Mouse (Mus musculus) forebrain, embryonic 16.5 days (tissue): ENCODE measurements around the gene Apoc1. TPM values are rescaled to one million over a fixed set of nuclear protein-coding genes. Genes with fewer than 3 reads are reported as not detected.

Source experiments
- ATAC-seq: fragments of 200-750 bp; cut with Nextera tagmentation; 2 replicates; pipeline ENCODE4 v1.8.0; 2017; ENCODE audit warnings: mild to moderate bottlenecking, moderate library complexity
- H3K27ac ChIP-seq: fragments of 300-500 bp; sonication (generic); 2 replicates; pipeline ENCODE4 v1.5.1; 2014; ENCODE audit warnings: low read length, control low read depth
- H3K27me3 ChIP-seq: fragments of 300-500 bp; sonication (generic); replicated peaks from 2 replicates; pipeline ENCODE4 v1.6.1; 2014; ENCODE audit warnings: low read length; ENCODE audit not compliant: control insufficient read depth, insufficient read depth
- H3K36me3 ChIP-seq: fragments of 300-500 bp; sonication (generic); 2 replicates; pipeline ENCODE4 v1.6.1; 2014; ENCODE audit not compliant: control insufficient read depth, insufficient read depth
- H3K4me1 ChIP-seq: fragments of 300-500 bp; sonication (generic); replicated peaks from 2 replicates; pipeline ENCODE4 v1.6.1; 2014; ENCODE audit warnings: low read length; ENCODE audit not compliant: control insufficient read depth, insufficient read depth
- H3K4me2 ChIP-seq: fragments of 300-500 bp; sonication (generic); 2 replicates; pipeline ENCODE4 v1.6.1; 2014; ENCODE audit warnings: mild to moderate bottlenecking, low read length, control low read depth
- H3K4me3 ChIP-seq: fragments of 300-500 bp; sonication (generic); replicated peaks from 2 replicates; pipeline ENCODE4 v1.5.1; 2014; ENCODE audit warnings: mild to moderate bottlenecking, low read length, control low read depth
- H3K9ac ChIP-seq: fragments of 300-500 bp; sonication (generic); replicated peaks from 2 replicates; pipeline ENCODE4 v1.6.1; 2014; ENCODE audit warnings: low read depth, low read length, control low read depth
- H3K9me3 ChIP-seq: fragments of 300-500 bp; sonication (generic); 2 replicates; pipeline ENCODE4 v1.6.1; 2016; ENCODE audit warnings: low read length; ENCODE audit not compliant: control insufficient read depth
- WGBS: fragments of 180-500 bp; shearing (Covaris S2); extraction: QIAGEN DNeasy Blood & Tissue Kit; methylation state at CpG from one replicate; pipeline ENCODE4 v1.1.7; 2014; 5-methylcytosine and 5-hydroxymethylcytosine counted together
- polyA plus RNA-seq: library from polyadenylated mRNA; unstranded; fragments of >200 nt; fragmentation: Nextera tagmentation; extraction: Ambion mirVana; gene quantifications from 2 replicates; pipeline ENCODE4 v1.2.1, GENCODE M21; 2015

Apoc1 gene
- polyA plus RNA-seq, 1 experiment from 2014 or later: 0.58 TPM

- H3K27ac ChIP-seq: no peak within 1 kb of the TSS
- H3K27me3 ChIP-seq: no peaks in the 10 kb centered on the region
- peak within 1 kb of the TSS; percentile 48 for H3K9ac ChIP-seq
- WGBS: 1% methylated on average over 20 of the region's 20 CpGs
- H3K4me2 ChIP-seq: peak within 1 kb of the TSS; percentile 56
- no peaks in the 10 kb centered on the region for H3K36me3 ChIP-seq
- H3K4me3 ChIP-seq: peak within 1 kb of the TSS; percentile 37
- peak; percentile 63 for ATAC-seq
- H3K9me3 ChIP-seq: no peaks in the 10 kb centered on the region
- peaks cover 13% of the 10 kb centered on the region for H3K4me1 ChIP-seq
Observed at GRCm38 (mm10) chr7:19698907-19699826, 6.7 kb upstream of the Apoc1 start, which contains the start of gene Apoe. Gene Apoe, minus strand, starts transcription at chr7:19699188.

GRCm38 (mm10) chr7:19697949-19698906 is 5.8 kb upstream of the Apoc1 start:
- peak overlapping the region; percentile 48 for H3K9ac ChIP-seq
- peak overlapping the region; percentile 37 for H3K4me3 ChIP-seq
- no peaks in the 10 kb centered on the region for H3K9me3 ChIP-seq
- H3K27ac ChIP-seq: no peak overlapping the region
- peak overlapping the region; percentile 56 for H3K4me2 ChIP-seq
- H3K36me3 ChIP-seq: no peaks in the 10 kb centered on the region
- 0 out of 2 replicates have a peak, but pooled peaks have one; percentile 4 for ATAC-seq
- 3% methylated on average over 28 of the region's 28 CpGs for WGBS
- H3K4me1 ChIP-seq: peaks cover 14% of the 10 kb centered on the region
- no peaks in the 10 kb centered on the region for H3K27me3 ChIP-seq

DNA sequence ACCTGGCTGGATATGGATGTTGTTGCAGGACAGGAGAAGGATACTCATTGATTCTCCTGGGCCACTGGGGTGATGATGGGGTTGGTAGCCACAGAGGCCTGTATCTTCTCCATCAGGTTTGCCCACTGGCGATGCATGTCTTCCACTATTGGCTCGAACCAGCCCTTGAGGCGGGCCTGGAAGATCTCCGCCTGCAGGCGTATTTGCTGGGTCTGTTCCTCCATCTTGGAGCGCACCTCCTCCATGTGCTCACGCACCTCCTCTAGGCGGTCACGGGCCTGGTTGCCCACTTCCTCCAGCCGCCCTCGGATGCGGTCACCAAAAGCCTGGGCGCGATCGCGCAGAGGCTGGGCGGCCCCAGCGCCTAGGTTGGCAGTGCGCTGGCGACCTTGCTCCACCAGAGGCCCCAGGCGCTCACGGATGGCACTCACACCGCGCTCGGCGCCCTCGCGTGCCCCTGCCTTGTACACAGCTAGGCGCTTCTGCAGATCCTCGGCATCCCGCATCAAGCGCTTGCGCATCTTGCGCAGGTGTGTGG is 3.9 kb upstream of the Apoc1 start:
- no peak for ATAC-seq
- H3K27ac ChIP-seq: no peak overlapping the region
- 96% methylated on average over 34 of the region's 34 CpGs for WGBS
- no peak overlapping the region for H3K4me3 ChIP-seq
- H3K9ac ChIP-seq: no peak overlapping the region
- H3K4me1 ChIP-seq: peaks cover 16% of the 10 kb centered on the region
- H3K4me2 ChIP-seq: no peak overlapping the region
- no peaks in the 10 kb centered on the region for H3K9me3 ChIP-seq
- no peaks in the 10 kb centered on the region for H3K36me3 ChIP-seq
- H3K27me3 ChIP-seq: no peaks in the 10 kb centered on the region

GRCm38 (mm10) chr7:19695881-19696280 is 3.4 kb upstream of the Apoc1 start:
- H3K9ac ChIP-seq: no peak overlapping the region
- H3K27ac ChIP-seq: no peak overlapping the region
- no peak overlapping the region for H3K4me2 ChIP-seq
- WGBS: 86% methylated on average over 6 of the region's 6 CpGs
- peaks cover 16% of the 10 kb centered on the region for H3K4me1 ChIP-seq
- no peaks in the 10 kb centered on the region for H3K9me3 ChIP-seq
- H3K27me3 ChIP-seq: no peaks in the 10 kb centered on the region
- ATAC-seq: no peak
- H3K4me3 ChIP-seq: no peak overlapping the region
- H3K36me3 ChIP-seq: no peaks in the 10 kb centered on the region

- ATAC-seq: no peak
- no peaks in the 10 kb centered on the region for H3K36me3 ChIP-seq
- H3K27ac ChIP-seq: no peak overlapping the region
- peaks cover 16% of the 10 kb centered on the region for H3K4me1 ChIP-seq
- H3K4me3 ChIP-seq: no peak overlapping the region
- H3K9ac ChIP-seq: no peak overlapping the region
- no peaks in the 10 kb centered on the region for H3K27me3 ChIP-seq
- 62% methylated on average over 8 of the region's 8 CpGs for WGBS
- no peak overlapping the region for H3K4me2 ChIP-seq
- H3K9me3 ChIP-seq: no peaks in the 10 kb centered on the region
Observed at GRCm38 (mm10) chr7:19695213-19695594, 2.7 kb upstream of the Apoc1 start.

DNA sequence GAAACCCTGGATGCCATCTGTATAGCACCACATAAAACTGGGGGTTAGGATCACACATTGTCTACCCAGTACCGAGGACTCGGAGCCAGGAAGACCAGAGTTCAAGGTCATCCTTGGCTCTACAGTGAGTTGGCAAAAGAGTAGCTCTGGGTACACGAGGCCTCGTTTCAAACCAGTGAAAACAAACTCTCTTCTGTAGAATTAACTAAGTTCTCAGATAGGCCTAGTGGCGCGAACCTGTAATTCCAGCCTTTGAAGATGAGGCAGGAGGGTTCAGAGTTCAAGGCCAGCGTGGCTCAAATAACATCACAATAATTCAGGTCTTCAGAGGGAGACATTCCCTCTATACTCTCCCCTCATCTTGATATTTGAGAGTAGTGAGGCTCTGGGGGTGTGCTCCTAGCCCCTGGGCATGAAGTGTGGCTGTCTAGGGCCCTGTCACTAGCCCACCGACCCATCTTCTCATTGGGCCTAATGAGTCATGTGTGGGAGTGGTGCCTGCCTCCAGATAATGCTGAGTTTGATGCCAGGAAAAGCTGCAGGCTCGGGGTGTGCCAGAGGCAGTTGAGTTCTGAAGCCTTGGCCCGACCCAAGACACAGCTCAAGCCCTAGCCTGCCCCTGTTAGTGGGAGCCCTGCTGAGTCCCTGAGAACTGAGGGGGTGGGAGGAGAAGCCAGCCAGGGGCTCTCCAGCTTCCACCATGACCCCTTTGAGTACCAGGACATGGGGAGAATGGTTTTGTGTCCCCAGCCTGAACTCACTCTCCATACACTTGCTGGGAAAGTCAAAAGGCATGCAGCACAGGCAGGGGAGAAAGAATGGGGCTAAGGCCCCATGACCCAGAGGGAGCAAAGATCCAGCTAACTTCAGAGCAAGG is 2.1 kb upstream of the Apoc1 start:
- H3K9me3 ChIP-seq: no peaks in the 10 kb centered on the region
- H3K27ac ChIP-seq: no peak overlapping the region
- H3K36me3 ChIP-seq: no peaks in the 10 kb centered on the region
- 91% methylated on average over 10 of the region's 10 CpGs for WGBS
- H3K27me3 ChIP-seq: no peaks in the 10 kb centered on the region
- no peak for ATAC-seq
- no peak overlapping the region for H3K4me2 ChIP-seq
- no peak overlapping the region for H3K9ac ChIP-seq
- H3K4me1 ChIP-seq: peaks cover 16% of the 10 kb centered on the region
- no peak overlapping the region for H3K4me3 ChIP-seq

DNA sequence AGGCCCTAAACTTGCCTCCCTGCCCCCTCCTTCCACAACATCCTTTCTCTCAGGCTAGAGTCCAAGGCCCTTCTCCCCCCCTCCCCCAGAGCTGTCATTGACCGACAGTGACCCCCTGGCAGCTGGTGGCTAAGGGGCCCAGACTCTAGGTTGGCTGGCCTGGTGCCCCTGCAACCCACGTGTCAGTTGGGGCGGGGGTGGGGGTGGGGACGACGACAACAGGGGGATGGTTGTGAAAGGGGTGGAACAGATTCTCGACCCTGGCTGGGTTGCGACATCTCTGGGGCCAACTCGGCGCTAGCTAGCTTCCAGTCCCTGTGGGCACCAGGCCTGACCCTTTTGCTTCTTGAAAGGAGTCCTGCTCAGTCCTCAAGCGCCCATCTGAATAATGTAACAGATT is 961 bp upstream of the Apoc1 start:
- peak; percentile 38; the same call in 1 of the 2 replicates for ATAC-seq

GRCm38 (mm10) chr7:19691434-19691833 is 1.0 kb downstream of the Apoc1 start:
- Histone ChIP-seq H3K4me1 (peaks cover 4% of the 10 kb centered on the region; the same call in 1 of the 2 replicates), H3K27me3 (no peaks in the 10 kb centered on the region), H3K4me2 (no peak overlapping the region), H3K9me3 (no peaks in the 10 kb centered on the region), H3K9ac (no peak overlapping the region), H3K27ac (no peak overlapping the region), H3K36me3 (no peaks in the 10 kb centered on the region), H3K4me3 (no peak overlapping the region)
- ATAC-seq: no peak
- WGBS: 86% methylated on average over 6 of the region's 6 CpGs

More for the DNA sequence above, 961 bp upstream of the Apoc1 start:
- no peak overlapping the region for H3K4me3 ChIP-seq
- H3K9ac ChIP-seq: no peak overlapping the region
- H3K9me3 ChIP-seq: no peaks in the 10 kb centered on the region
- no peak overlapping the region for H3K27ac ChIP-seq
- H3K36me3 ChIP-seq: no peaks in the 10 kb centered on the region
- no peak overlapping the region for H3K4me2 ChIP-seq
- 30% methylated on average over 10 of the region's 10 CpGs for WGBS
- H3K4me1 ChIP-seq: peaks cover 4% of the 10 kb centered on the region; the same call in 1 of the 2 replicates
- H3K27me3 ChIP-seq: no peaks in the 10 kb centered on the region
